Mouse (Mus musculus) ES-Bruce4 (cell line): ENCODE data around the gene Wdr78. TPM values are rescaled to one million over a fixed set of nuclear protein-coding genes. Genes with fewer than 3 reads are reported as not detected.

Source experiments
- H3K27ac ChIP-seq: 2 replicates; pipeline ENCODE4 v1.5.1; 2012; ENCODE audit warnings: low read length, inconsistent platforms; ENCODE audit not compliant: insufficient read depth
- H3K27me3 ChIP-seq: 2 replicates; pipeline ENCODE4 v1.6.1; 2012; ENCODE audit warnings: mild to moderate bottlenecking, low read length, inconsistent platforms; ENCODE audit not compliant: control insufficient read depth, poor library complexity, insufficient read depth, severe bottlenecking
- H3K36me3 ChIP-seq: 2 replicates; pipeline ENCODE4 v1.6.1; 2012; ENCODE audit warnings: inconsistent platforms, mild to moderate bottlenecking, low read length, moderate library complexity; ENCODE audit not compliant: control insufficient read depth, poor library complexity, insufficient read depth, severe bottlenecking
- H3K4me1 ChIP-seq: one replicate; pipeline ENCODE4 v1.8.1; 2011; ENCODE audit warnings: low read length; ENCODE audit not compliant: control insufficient read depth, insufficient read depth
- H3K4me3 ChIP-seq: 2 replicates; pipeline ENCODE4 v1.5.1; 2011; ENCODE audit warnings: low read depth, mild to moderate bottlenecking, low read length
- H3K9ac ChIP-seq: 2 replicates; pipeline ENCODE4 v1.6.1; 2012; ENCODE audit warnings: low read depth, mild to moderate bottlenecking, inconsistent platforms; ENCODE audit not compliant: poor library complexity, severe bottlenecking
- H3K9me3 ChIP-seq: replicated peaks from 2 replicates; pipeline ENCODE4 v1.6.1; 2012; ENCODE audit warnings: mild to moderate bottlenecking, low read length, inconsistent platforms; ENCODE audit not compliant: control insufficient read depth, poor library complexity, insufficient read depth, severe bottlenecking
- CTCF ChIP-seq: IDR thresholded peaks from one replicate; pipeline ENCODE4 v1.8.1; 2011; ENCODE audit warnings: low read depth, low read length
- EP300 ChIP-seq: IDR thresholded peaks from 2 replicates; pipeline ENCODE4 v1.6.1; 2011; ENCODE audit warnings: low read depth, low read length; ENCODE audit not compliant: insufficient read depth
- POLR2A ChIP-seq: IDR thresholded peaks from one replicate; pipeline ENCODE4 v1.8.1; 2011; ENCODE audit warnings: low read length; ENCODE audit not compliant: insufficient read depth
- polyA plus RNA-seq: library from polyadenylated mRNA; stranded (reverse); fragments of >200 nt; gene quantifications from 2 replicates; pipeline ENCODE4 v1.2.4, GENCODE M21; 2011; ENCODE audit warnings: low read depth; ENCODE audit not compliant: missing spikeins, insufficient read depth, insufficient read length

The Wdr78 gene
- polyA plus RNA-seq, 1 experiment, result 1.8 TPM

DNA sequence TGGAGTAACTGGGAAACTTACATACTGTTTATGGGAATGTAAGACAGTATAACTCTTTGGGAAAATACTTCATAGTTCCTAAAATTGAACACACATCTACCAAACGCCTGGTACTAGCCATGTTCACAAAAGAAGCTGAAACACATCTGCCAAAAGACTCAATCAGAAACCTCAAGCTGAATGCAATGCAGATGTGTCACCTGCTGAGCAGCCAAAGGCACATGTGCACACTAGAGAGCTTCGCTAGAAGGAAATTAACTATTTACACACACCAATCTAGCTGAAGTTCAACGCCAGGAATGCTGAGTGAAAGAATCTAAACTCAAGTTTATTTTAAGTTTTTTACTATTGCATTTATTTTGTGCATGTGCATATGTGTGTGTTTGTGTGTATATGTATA is 43.7 kb downstream of the Wdr78 start:
- no peaks in the 10 kb centered on the region for H3K9me3 ChIP-seq
- H3K36me3 ChIP-seq, result no peaks in the 10 kb centered on the region
- no peaks in the 10 kb centered on the region for H3K27me3 ChIP-seq
- no peak overlapping the region for H3K9ac ChIP-seq
- H3K4me1 ChIP-seq, result peaks cover 1% of the 10 kb centered on the region
- TF ChIP-seq EP300 (no peak), POLR2A (no peak), CTCF (no peak)
- H3K27ac ChIP-seq, result no peak overlapping the region
- no peak overlapping the region for H3K4me3 ChIP-seq

DNA sequence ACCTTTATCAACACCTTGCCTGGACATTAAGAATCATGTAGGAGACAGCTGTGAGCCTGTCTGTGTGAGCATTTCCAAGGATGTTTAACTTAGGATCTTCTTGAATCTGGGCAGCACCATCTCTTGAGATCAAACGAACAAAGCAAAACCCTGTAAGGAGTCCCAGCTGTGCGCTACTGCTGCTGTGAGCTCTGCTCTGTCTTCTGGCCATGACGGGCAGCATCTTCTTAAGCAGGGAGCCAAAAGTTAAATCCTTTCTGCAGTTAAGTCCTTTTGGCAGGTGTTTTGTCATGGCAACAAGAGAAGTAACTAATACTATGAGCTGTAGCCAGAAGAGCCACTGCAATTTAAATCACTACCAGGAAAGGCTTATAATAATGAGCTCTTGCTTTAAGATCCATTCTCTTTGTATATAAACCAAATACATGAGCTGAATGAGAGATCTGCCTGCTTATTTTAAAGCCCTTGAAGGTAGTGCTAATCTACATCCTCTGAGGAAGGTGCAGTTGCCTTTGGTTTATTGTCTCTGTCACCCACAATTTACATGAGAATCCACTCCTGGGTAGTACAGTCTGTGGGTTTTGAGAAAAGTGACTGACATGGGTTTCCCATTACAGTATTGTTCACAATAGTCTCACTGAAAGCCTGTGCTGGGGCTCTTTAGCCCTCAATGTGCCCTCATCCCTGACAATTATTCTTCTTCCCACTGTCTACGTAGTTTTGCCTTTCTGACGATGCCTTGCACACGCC is 46.3 kb downstream of the Wdr78 start:
- Histone ChIP-seq H3K36me3 (no peaks in the 10 kb centered on the region), H3K9ac (no peak overlapping the region), H3K27me3 (no peaks in the 10 kb centered on the region), H3K27ac (no peak overlapping the region), H3K4me1 (peaks cover 1% of the 10 kb centered on the region), H3K9me3 (no peaks in the 10 kb centered on the region), H3K4me3 (no peak overlapping the region)
- no peak for TF ChIP-seq EP300
- no peak for TF ChIP-seq CTCF
- no peak for TF ChIP-seq POLR2A

DNA sequence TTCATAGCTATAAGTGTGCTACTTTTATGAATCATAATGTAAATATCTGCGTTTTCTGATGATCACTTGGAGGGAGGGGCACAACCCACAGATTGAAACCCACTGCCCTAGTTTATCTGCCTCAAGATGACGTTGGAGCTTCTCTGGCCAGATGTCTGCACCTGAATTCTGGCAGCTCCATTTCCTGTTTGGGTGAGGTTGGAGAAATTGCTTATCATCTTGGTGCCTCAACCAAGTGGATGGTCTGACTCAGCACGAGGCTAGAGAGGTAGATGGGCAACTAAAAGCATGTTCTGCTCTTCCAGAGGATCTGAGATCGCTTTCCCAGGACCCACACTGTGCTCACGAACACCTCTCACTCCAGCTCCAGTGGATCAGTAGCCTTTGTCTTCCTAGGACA is 49.4 kb downstream of the Wdr78 start:
- Histone ChIP-seq H3K27ac (no peak overlapping the region), H3K9me3 (no peaks in the 10 kb centered on the region), H3K36me3 (no peaks in the 10 kb centered on the region), H3K4me1 (peaks cover 1% of the 10 kb centered on the region), H3K27me3 (no peaks in the 10 kb centered on the region), H3K9ac (no peak overlapping the region), H3K4me3 (no peak overlapping the region)
- TF ChIP-seq EP300 (no peak), POLR2A (no peak)

DNA sequence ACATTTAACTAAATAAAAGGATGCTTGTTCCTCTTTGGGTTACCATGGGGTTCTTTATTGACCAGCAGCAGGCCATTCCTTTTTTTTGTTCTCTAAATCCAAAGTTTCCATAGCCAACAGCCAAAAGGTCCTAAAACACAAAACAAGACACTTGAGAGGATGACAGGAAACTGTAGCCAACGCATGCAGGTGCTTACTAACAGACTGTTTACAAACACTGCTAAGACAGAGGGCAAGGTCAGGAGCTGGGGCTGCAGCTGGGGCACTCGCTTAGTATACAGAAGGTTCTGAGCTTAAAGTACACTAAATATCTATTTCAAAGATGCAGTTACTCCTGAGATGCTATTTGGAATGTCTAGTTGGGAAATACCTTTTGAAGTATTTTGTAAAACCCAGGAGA is 49.9 kb downstream of the Wdr78 start:
- Histone ChIP-seq H3K4me3 (no peak overlapping the region), H3K36me3 (no peaks in the 10 kb centered on the region), H3K4me1 (peaks cover 1% of the 10 kb centered on the region), H3K9me3 (no peaks in the 10 kb centered on the region), H3K27me3 (no peaks in the 10 kb centered on the region), H3K9ac (no peak overlapping the region), H3K27ac (no peak overlapping the region)
- TF ChIP-seq POLR2A, result no peak
- TF ChIP-seq CTCF, result no peak
- no peak for TF ChIP-seq EP300

DNA sequence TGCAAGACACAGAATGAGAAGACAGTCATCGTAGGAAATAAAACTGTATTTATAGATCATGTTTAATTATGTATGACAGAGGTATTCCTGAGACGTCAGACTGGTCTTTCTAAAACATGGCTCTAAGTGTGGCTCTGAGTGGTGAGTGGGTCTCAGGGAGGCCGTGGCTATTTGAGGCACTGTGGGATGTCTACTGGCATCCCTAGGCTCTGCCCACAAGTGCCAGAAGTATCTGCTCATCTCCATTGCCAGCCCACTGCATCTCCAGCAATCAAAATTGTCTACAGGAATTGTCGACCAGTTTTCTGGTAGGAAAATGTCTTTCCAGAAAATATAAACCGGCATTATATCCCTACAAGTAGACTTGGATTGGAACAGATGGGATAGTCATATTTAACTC is 57.4 kb downstream of the Wdr78 start:
- TF ChIP-seq CTCF (no peak), POLR2A (no peak), EP300 (no peak)
- H3K27ac ChIP-seq, result no peak overlapping the region
- no peaks in the 10 kb centered on the region for H3K36me3 ChIP-seq
- no peak overlapping the region for H3K9ac ChIP-seq
- H3K4me3 ChIP-seq, result no peak overlapping the region
- H3K9me3 ChIP-seq, result no peaks in the 10 kb centered on the region
- no peaks in the 10 kb centered on the region for H3K27me3 ChIP-seq
- no peaks in the 10 kb centered on the region for H3K4me1 ChIP-seq

DNA sequence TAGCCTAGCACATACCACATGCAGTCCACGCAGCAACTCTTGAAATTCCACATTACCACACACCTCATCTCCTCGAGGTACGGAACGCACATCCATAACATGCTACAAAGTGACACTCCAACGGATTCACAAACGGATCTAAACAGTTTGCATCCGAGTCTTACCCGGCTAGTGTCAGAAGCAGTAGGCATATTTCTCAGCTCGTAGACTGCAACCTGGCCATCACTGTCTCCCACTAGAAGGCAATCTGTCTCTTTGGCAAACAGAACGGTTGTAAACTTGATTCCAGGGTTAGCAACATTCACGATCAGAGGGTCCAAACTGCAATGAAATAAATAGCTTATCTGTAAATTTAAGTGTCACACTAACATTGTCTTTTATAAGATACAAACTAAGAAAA is 66.3 kb downstream of the Wdr78 start:
- Histone ChIP-seq H3K27me3 (no peaks in the 10 kb centered on the region), H3K9me3 (no peaks in the 10 kb centered on the region), H3K9ac (no peak overlapping the region), H3K27ac (no peak overlapping the region), H3K36me3 (no peaks in the 10 kb centered on the region), H3K4me3 (no peak overlapping the region), H3K4me1 (no peaks in the 10 kb centered on the region)
- TF ChIP-seq CTCF (no peak), POLR2A (no peak), EP300 (no peak)
